Mouse (Mus musculus) induced T-regulatory cell, adult 2 months (primary cell): ENCODE data around the gene Gm20388.

Experiments used
- DNase-seq: peaks from one replicate; pipeline ENCODE4 v3.0.0-alpha.2; 2012; ENCODE audit warnings: low read depth

Gm20388 gene

DNA sequence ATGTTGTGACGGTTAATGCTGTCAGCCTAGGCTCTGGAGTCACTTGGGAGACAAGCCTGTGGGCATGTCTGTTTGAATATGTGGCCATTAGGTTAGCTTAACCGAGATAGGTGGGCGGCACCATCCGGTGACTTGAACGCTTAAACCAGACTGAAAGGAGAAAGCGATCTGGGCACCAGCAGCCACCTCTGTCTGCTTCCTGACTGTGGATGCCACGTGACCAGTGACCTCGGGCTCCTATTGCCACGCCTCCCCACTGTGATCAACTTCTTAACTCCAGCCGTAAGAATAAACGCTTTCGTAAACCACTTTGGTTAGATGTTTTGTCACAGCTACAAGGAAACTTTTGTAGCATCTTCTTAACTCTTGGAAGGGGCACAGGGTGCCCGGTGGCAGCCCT lies 2158.0 kb downstream of the Gm20388 start:
- peak; percentile 4 for DNase-seq

DNA sequence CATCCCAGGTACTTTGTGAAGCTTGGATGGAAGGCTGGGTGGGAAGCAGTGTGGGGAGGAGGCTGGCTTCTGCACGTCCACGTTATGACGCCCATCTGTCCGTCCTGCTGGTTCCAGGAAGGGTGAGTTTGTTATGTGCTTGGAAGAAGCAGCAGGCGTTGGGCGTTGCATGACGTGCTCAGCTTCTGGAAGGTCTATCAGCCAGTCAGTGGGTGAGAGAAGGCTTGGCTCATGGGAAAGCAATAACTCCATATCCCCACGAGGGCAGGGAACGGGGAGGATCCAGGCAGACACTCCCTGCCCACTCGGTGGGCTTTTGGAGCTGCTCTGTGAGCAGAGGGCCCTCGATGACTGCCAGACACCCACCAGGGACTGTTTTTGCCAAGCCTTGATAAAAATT lies 2158.6 kb downstream of the Gm20388 start:
- DNase-seq: no peak

DNA sequence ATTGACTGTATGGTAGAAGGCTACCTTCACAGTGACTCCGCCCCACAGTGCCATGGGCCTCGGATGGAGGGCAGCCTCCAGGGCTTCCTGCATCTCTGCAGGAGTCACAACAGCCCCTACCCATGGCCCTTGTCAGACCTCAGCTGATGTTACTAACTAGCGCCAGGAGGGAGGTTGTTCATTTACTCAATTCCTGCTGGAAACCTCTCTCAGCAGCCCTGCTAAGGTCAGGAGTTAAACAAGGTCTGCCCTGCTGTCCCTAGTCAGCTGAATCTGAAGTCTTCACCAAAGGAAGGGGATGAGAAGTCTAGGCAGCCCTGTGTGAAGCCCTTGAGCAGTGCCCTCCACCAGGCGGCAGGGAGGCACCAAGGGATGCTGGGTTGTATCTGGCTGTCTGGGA lies 2160.6 kb downstream of the Gm20388 start:
- no peak for DNase-seq

DNA sequence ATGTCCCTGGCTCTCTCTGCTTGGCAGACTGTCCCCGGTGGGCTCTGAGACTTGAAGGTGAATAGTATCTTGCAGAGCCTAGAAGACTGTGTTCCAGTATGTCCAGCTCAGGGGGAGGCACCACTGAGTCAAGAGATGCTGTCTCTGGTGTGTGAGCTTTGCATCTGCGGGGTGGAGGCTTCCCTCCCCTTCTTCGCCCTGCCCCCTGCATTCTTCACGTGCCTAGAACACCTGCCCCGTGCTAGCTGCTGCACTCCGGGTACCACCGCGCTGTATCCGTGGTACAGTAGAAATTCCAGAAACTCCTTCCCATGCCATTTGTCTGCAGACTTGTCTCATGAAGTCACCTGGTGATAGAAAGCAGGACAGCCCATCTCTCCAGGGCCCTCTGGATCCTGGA lies 2163.3 kb downstream of the Gm20388 start:
- no peak for DNase-seq

DNA sequence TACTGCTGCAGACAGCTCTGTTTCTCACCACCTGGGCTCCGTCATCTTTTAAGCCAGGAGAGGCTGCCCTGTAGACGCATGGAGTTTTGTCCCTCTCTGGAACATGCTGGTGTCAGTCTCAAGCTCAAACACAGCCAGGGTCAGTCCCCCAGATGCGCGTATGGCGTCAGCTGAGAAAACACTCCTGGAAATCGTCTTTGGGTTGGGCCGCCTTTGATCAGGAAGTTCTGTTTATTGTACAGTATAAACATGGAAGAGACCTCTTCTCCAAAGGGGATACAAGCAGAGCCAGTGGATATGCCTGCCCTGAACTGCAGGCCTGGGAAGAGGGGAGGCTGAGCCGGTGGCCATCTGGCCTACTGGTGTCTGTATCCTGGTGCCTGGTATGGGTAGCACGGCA lies 2163.8 kb downstream of the Gm20388 start:
- DNase-seq: no peak

DNA sequence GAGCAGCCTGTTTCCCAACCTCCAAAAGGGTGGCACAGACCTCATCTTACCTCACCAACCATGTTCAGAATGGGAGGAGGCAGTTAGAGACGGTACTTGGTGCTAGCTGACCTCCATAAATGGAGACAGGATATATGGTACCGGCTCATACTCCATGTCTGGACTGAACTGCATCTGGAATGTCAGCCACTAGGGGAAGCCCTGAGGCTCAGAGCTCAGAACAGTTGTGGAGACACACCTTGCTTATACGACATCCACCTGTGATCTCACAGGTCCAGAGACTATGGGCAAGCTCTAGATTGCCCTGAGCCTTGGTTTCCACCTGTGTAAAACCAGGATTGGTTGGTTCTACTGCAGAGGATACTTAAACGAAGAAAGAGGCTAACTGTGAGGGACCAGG lies 2164.3 kb downstream of the Gm20388 start:
- DNase-seq: no peak

DNA sequence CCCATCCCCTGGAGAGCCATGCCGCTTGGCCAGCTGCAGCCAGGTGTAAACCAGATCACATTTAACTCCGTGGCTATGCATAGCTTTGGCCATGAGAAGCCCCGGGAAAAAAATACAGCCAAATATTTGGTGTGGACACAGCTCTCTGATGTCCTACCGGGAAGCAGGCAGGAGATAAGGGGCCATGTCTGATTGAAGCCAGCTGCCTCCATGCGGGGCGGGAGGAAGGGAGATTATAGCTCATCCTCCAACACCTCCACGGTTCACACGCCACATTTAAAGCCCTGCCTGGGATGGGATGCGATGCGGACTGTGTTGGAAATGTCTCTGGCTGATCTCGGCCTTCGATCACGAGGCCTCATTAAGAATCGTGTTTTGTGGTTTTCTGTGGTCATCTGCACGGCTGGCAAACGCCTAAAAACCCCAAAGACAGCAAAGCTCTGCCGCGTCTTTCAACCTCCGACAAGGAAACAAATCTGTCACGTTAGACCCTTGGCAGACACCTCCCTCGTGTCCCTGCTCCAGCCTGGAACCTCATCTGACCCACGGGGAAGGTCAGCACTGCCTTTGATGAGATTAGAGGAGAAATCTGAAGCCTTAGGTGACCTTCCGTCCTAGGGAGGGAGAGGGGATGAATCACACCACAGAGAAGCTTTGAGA lies 2165.7 kb downstream of the Gm20388 start:
- DNase-seq: no peak

DNA sequence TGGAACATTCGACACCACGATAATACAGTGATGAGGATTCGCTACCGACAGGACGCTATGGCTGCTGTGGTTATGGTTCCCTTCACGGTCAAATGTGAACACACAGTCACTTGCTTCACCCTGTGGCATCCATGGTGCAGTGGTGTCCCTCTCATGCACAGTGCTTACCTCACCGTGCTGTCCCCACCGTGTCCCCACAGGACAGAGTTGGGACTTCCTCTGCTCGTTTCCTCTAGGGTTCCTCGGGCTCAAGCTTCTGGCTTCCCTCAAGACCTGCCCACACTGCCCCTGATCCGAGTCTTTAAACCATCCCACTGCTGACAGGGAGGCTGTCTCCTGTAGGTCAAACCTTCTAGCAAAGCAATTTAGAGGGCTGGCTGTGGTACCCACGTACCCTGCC lies 2167.7 kb downstream of the Gm20388 start:
- DNase-seq: no peak

DNA sequence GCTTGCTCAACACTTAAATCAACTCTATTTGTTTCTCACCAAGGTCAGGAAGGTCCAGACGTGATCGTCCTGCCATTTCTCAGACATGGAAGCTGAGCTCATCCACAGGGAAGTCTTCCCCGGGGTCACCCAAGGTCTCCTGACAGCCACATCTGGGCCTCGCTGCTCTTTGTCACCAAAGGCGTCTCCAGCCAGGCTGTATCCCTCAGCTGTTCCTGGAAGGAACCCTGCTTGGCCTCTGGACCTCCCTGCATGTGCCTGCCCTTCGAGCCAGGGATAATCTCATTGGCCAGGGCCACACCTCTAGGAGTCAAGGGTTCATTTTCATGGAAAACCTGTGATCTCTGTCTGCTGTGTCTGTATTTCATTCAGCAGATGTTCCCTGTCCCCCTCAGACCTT lies 2168.5 kb downstream of the Gm20388 start:
- DNase-seq: no peak

DNA sequence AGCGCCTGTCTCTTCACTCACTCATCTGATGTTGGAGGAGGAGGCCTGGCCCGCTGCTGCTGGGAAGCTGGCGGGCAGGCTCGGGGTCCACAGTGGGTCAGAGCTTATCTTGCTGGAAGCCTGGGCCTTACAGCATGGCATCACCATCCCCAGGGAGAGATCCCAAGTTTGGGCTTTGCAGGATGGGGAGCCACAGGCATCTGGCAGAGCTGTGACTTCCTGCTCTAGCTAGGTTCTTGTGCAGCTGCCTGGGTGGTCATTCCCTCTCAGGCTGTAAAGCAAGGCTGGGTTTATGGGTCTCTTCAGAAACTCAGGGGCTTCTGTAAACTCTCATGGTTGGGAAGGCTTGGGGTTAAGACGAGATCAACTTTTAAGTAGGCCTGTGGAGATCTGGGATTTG lies 2169.7 kb downstream of the Gm20388 start:
- DNase-seq: no peak

DNA sequence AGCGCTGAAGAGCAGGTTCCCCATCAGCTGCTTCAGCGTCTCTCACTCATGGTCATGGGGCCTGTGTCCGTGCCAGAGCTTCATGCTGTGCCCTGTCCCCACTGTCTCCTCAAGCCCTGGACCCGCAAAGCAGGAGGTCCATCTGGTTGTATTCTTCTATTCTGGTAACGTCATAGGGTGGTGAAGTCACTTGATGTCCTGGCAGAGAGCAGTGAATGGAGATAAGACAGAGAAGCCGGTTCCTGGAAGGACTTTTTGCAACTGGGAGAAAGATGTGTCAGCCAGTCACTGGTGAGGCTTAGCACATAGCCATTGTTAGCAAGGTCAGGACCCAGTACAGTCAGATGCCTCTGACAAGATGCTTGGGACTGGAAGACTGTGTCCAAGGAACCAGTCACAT lies 2172.8 kb downstream of the Gm20388 start:
- no peak for DNase-seq

DNA sequence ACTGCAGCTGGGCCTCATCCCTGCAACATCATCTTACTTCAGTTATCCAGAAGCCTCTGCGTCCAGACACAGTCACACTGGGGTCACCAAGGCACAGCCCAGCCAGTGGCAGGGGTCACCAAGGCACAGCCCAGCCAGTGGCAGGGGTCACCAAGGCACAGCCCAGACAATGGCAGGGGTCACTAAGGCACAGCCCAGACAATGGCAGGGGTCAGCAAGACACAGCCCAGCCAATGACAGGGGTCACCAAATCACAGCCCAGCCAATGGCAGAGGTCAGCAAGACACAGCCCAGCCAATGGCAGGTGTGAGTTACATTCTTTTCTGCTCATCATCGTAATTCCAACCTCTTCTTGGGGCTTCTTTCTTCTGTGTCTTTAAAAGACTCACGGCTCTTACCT lies 2173.5 kb downstream of the Gm20388 start:
- DNase-seq: no peak

DNA sequence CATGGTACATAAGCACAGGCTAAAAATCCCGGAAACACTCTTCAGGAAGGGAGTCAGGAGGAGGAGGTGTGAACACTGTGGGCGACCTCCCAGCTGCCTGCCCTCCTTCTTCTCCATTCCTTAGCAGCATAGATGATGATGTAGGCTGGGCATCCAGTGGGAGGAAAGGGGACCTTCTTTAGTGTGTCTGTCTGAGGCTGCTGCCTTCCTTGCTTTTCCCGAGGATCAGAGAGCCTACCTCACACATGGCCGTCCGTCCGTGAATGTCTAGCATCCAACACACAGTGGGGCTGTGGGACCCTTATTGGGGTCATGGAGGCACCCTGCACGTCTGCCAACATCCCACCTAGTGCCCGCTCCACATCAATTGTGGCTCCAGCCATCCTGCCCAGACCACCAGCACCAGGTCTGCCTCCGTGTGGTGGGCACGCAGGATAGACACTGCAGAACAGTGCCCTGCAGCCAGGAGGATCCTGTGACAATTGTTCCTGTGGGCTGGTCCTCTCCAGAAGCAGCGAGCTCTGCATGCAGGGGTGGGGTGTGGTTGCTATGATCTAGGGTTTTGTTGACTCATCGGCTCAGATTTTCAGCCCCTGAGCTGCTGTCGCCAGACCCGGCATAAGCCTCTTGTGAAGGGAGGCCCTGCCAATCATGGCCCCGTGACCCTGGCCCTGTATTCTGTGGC lies 2174.2 kb downstream of the Gm20388 start:
- DNase-seq: no peak

DNA sequence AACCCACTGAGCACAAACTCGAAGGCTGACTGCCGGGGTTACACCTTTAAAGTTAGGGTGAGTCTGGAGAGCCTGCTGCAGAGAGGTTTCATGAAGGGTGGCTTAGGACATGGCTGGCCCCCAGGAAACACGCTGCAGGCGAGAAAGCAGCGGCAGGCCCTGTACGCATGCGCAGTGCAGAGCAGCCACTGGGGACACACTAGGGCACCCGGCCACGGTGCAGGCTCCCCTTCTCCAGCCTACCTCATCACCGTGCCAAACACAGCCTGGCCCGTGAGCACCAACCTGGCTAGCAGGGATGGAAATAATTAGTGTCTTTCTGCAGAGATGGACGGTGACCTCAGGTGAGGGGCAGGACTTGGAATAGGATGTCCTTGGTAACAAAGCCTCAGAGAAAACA lies 2175.4 kb downstream of the Gm20388 start:
- DNase-seq: no peak

DNA sequence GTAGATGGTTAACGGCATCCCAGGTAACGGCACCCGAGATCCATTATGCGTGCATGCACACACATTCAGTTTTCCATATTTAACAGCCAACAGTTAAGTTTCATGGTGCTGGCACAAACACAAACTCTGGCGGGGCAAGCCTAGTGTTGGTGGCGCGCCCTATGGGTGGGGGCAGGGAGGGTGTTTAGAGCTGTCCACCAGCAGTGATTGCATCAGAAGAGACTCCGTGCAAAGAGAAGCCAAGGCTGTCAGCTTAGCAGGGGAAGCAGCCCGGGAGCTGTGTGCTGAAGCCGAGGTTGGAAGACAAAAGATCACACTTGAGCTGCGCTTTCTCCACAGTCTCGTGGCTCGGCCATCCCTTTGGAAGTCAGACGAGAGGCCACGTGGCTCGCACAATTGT lies 2178.0 kb downstream of the Gm20388 start:
- no peak for DNase-seq

DNA sequence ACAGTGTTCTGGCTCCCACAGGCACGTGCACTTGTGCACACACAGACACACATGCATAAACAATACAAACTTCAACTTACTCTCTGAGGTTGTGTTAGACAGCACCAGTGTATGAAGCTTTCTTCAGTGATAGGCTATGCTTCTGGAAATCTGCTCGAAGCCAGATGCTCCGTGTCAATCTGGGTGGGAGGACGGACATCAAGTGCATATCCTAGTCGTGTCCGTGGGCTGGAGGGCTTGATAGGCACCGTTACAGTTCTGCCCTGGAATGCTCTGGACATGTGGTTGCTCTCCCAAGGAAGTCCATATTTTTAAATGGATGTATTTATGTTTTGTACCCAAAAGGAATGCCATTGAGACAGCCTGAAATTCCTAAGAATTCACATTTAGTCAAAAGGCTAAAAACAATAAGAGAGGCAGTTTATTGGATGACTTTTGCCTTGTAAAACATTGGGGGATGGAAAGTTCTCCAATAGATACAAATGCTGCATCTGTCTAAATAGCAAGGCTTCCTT lies 2178.6 kb downstream of the Gm20388 start:
- DNase-seq: no peak

DNA sequence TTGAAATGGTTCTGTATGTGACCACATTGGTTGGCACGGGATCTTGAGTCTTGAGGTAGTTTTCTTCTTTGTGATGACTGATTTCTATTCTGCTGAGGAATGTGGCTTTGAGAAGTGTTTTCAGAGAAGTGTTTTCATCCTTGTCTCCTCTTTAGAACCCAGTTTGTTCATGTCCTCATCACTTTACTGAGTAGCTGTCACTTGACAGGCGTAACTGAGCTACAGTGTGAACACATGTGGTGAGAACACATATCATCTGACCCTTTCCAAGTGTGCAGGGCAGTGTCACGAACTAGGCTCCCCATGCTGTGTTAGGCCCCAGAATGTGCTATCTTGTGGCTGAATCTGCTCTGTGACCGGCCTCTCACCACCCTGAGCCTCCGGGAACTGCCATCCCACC lies 2181.8 kb downstream of the Gm20388 start:
- DNase-seq: no peak

DNA sequence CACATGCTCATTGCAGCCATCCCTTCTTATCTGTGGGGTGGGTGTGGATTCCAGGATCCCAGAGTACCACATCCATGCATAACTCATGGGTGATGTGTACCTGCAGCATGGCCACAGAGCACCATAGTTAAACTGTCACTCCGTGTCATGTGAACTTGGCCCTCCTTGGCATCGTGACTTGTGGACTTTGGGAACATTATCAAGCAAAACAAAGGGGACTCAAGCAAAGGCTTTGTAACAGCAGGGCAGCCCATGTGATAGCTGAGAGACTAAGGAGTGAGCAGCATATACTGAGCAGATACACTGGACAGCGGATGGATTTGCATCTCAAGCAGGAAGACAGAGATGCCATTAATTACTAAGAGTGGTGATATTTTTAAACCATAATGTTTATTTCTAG lies 2188.1 kb downstream of the Gm20388 start:
- no peak for DNase-seq

DNA sequence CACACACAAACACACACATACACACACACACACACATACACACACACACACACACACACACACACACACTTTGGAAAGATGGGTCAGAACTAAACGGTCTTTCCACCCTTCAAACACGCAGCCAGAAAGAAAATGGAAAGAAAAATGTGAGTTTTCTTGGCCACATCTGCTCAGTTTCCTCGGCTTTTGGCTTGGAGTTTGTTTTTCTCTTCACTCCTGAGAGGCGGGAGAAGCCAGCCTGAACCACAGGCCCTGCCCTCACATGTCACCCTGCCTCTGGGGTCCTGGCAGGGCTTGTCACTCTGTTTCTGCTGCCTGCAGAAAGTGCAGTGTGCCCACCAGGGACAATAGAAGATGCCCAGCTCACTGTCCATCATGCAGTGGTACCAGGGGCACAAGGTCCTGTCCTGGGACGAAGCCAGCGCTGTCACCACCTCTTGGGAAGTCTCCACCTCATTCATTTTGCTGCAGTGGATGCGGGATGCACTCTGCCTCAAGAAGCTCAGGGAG lies 2189.1 kb downstream of the Gm20388 start:
- DNase-seq: no peak

DNA sequence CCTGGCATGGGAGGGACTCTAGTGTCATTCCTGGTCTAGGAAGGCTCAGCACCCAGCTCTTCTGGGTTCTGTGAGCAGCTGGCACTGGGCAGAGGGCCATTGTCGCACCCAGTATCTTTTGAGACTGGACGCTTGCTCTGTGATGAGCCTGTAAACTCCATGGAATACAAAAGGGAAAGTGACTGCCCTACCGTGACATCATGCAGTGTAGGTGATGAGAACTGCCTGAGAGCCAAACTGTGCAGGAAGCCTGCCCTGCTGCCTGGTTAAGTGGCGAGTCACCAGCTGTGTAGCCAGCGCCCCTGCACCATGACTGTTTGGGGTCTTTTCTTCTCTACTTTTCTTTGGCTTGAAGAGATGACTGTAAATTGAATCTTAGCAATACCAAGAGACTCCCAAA lies 2191.2 kb downstream of the Gm20388 start:
- no peak for DNase-seq

DNA sequence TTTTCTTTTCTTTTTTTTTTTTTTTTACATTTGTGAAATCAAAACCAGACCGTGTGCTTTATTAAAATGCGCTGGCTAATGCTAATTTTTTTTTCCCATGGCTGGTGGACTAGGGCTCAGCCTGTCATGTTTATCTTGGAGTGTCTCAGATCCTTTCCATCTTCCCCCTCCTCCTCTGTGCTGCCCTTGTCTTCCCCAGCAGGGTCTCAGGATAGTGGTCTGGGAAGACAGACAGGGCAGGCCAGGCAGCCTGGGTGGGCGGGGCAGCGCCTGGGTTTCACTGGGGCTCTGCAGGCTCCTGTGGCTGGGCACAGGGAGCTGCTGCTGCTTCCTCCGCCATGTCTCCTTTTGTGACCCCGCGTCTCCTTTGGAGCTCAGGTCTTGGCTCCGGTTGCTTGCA lies 2191.6 kb downstream of the Gm20388 start:
- DNase-seq: no peak

DNA sequence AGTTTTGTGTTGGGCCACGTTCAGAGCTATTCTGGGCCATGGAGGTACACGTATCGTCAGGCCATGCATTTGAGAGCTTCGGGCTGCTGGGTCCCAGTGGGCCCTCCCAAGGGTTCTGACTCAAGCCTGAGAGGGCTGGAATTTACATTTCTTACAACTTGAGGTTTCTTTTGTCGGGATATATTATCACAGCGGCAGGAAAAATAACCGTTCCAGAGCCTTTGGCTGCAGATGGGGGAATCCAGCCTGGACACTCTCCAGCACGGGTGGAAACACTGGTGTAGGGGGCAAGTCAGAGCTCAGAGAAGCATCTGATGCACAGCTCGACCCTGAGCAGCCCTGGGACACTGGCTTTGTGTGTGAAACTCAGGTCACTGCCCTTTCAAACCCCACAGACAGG lies 2192.6 kb downstream of the Gm20388 start:
- no peak for DNase-seq

DNA sequence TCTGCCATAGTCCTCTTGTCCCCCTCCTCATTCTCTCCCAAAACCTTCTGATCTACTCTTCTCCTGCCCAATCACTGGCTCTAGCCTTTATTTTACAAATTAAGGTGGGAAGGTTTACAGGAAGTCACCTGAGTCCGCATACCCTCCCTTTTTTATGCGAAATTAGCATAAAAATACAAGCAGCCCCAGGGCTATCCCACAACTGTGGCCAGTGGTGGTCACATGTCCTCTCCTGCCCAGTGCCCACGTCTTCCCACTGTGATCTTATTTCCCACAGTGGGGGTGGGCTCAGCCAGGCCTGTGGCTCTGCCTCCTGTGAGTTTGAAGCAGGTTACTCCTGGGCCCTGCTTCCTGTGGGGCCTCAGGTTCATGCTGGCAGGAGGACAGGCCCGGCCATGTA lies 2194.0 kb downstream of the Gm20388 start:
- no peak for DNase-seq

DNA sequence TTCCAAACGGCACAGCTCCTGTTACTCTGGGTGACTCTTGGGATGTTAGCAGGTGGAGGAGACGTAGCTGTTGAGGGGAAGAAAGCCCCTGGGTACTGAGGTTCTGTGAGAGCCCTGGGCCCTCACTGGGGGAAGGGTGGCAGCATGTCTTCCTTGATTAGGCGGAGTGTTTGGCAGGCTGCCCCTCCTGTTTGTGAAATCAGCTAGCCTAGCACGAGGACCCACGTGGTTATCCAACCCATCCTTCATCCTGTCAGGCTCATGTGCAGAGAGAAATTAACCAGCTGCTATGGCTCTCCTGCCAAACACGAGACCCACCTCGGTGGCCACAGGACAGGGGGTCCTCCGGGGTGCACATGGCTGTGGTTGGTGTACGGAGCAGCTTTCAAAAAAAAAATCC lies 2195.6 kb downstream of the Gm20388 start:
- no peak for DNase-seq
